Mouse (Mus musculus) left cerebral cortex, postnatal 10 days (tissue): ENCODE measurements around the gene Tpd52l2. TPM values are rescaled to one million over a fixed set of nuclear protein-coding genes. Genes with fewer than 3 reads are reported as not detected.

Source experiments
- DNase-seq, 2 experiments: peaks; one replicate each; pipeline ENCODE4 v3.0.0; 2021 to 2022; ENCODE audit warnings: low spot score in 2 of 2, mixed read lengths in 1 of 2; ENCODE audit errors: extremely low spot score in 1 of 2
- intact Hi-C: fragments of 180-260 bp; cut with DNase I; formaldehyde crosslinking; loops from one replicate; pipeline ENCODE4 v1.15.1; 2025
- total RNA-seq, 2 experiments: library from RNA; stranded (reverse); gene quantifications; 2 replicates each; pipeline ENCODE4 v1.2.3; 2021

Gene Tpd52l2
- total RNA-seq = 10 to 100 TPM; 75.5 to 77.2 TPM

- intact Hi-C loops = loop anchor here (2.0 to 5.0 kb wide), 2 partner anchors 90 to 104 kb away; no protein-coding TSS in a partner anchor
These were observed at the start of gene Tpd52l2 for GRCm38 (mm10) chr2:181496831-181497547. TSS of gene Tpd52l2 (plus strand) at chr2:181497142.

GRCm38 (mm10) chr2:181452181-181452580 lies 44.8 kb upstream of the Tpd52l2 start:
- intact Hi-C loops = no loop called here
- DNase-seq = no peak

More at GRCm38 (mm10) chr2:181496831-181497547, at the start of gene Tpd52l2:
- DNase-seq = peak; percentile 92 to 95

GRCm38 (mm10) chr2:181453274-181453673 lies 43.7 kb upstream of the Tpd52l2 start:
- intact Hi-C loops = no loop called here
- DNase-seq = no peak

- DNase-seq = no peak
- intact Hi-C loops = loop anchor here (5.0 kb wide), 1 partner anchor 34 kb away; no protein-coding TSS in a partner anchor
These were observed 41.0 kb upstream of the Tpd52l2 start for GRCm38 (mm10) chr2:181455899-181456298.

- peak in 1 of 2 experiments; percentile 40 for DNase-seq
- intact Hi-C loops = loop anchor here (5.0 kb wide), 1 partner anchor 36 kb away; no protein-coding TSS in a partner anchor
These were observed 39.1 kb upstream of the Tpd52l2 start for GRCm38 (mm10) chr2:181457831-181458230.

- peak in 1 of 2 experiments; percentile 67 for DNase-seq
- intact Hi-C loops = loop anchor here (5.0 kb wide), 1 partner anchor 36 kb away; no protein-coding TSS in a partner anchor
These were observed 38.4 kb upstream of the Tpd52l2 start for GRCm38 (mm10) chr2:181458411-181459152.

- intact Hi-C loops = loop anchor here (5.0 kb wide), 1 partner anchor 37 kb away; no protein-coding TSS in a partner anchor
- peak; percentile 44 to 92 for DNase-seq
These were observed 37.7 kb upstream of the Tpd52l2 start, which contains the start of gene Zbtb46 for GRCm38 (mm10) chr2:181459153-181459672. TSS of gene Zbtb46 (minus strand) at chr2:181459426.

- intact Hi-C loops = loop anchor here (5.0 kb wide), 1 partner anchor 38 kb away; no protein-coding TSS in a partner anchor
- DNase-seq = peak in 1 of 2 experiments; percentile 83
These were observed 37.0 kb upstream of the Tpd52l2 start for GRCm38 (mm10) chr2:181459673-181460621.

GRCm38 (mm10) chr2:181461536-181462100 lies 35.3 kb upstream of the Tpd52l2 start:
- DNase-seq = no peak
- intact Hi-C loops = no loop called here

GRCm38 (mm10) chr2:181462604-181463003 lies 34.3 kb upstream of the Tpd52l2 start:
- no peak for DNase-seq
- intact Hi-C loops = no loop called here

GRCm38 (mm10) chr2:181463008-181463738 lies 33.8 kb upstream of the Tpd52l2 start:
- DNase-seq = peak; percentile 62 to 79
- intact Hi-C loops = no loop called here

- intact Hi-C loops = no loop called here
These were observed 31.5 kb upstream of the Tpd52l2 start for GRCm38 (mm10) chr2:181465423-181465822.

GRCm38 (mm10) chr2:181470285-181470684 lies 26.7 kb upstream of the Tpd52l2 start:
- no peak for DNase-seq
- intact Hi-C loops = no loop called here

More at GRCm38 (mm10) chr2:181465423-181465822, 31.5 kb upstream of the Tpd52l2 start:
- no peak for DNase-seq

- peak in 1 of 2 experiments; percentile 66 for DNase-seq
- intact Hi-C loops = no loop called here
These were observed 25.7 kb upstream of the Tpd52l2 start for GRCm38 (mm10) chr2:181471246-181471645.

GRCm38 (mm10) chr2:181472256-181472827 lies 24.6 kb upstream of the Tpd52l2 start:
- no peak for DNase-seq
- intact Hi-C loops = no loop called here

- intact Hi-C loops = no loop called here
- DNase-seq = no peak
These were observed 13.8 kb upstream of the Tpd52l2 start for GRCm38 (mm10) chr2:181483120-181483519.
